Mouse (Mus musculus) heart, postnatal 10 days (tissue): ENCODE results near the gene Pdzd8. TPM values are rescaled to one million over a fixed set of nuclear protein-coding genes. Genes with fewer than 3 reads are reported as not detected.

Experiments used
- DNase-seq, 2 experiments: peaks; one replicate each; pipeline ENCODE4 v3.0.0; 2021
- intact Hi-C: fragments of 180-260 bp; cut with DNase I; formaldehyde crosslinking; loops from one replicate; pipeline ENCODE4 v1.15.1; 2025
- total RNA-seq, 2 experiments: library from RNA; stranded (reverse); gene quantifications; 2 replicates each; pipeline ENCODE4 v1.2.3; 2021

Pdzd8 gene
- total RNA-seq, 2 experiments from 2014 or later: 30.4 to 31.3 TPM

GRCm38 (mm10) chr19:59356388-59356787 is 10.8 kb upstream of the Pdzd8 start:
- no peak for DNase-seq
- intact Hi-C loops: no loop called here

GRCm38 (mm10) chr19:59354906-59355305 is 9.3 kb upstream of the Pdzd8 start:
- no peak for DNase-seq
- intact Hi-C loops: no loop called here

- peak in 1 of 2 experiments; percentile 12 for DNase-seq
- intact Hi-C loops: no loop called here
Observed at GRCm38 (mm10) chr19:59352760-59353159, 7.2 kb upstream of the Pdzd8 start.

GRCm38 (mm10) chr19:59351151-59351889 is 5.7 kb upstream of the Pdzd8 start:
- no peak for DNase-seq

GRCm38 (mm10) chr19:59350273-59350903 is 4.8 kb upstream of the Pdzd8 start:
- no peak for DNase-seq
- intact Hi-C loops: no loop called here

More at GRCm38 (mm10) chr19:59351151-59351889, 5.7 kb upstream of the Pdzd8 start:
- intact Hi-C loops: no loop called here

- intact Hi-C loops: no loop called here
- no peak for DNase-seq
Observed at GRCm38 (mm10) chr19:59349329-59349960, 3.9 kb upstream of the Pdzd8 start.

- intact Hi-C loops: no loop called here
- DNase-seq: no peak
Observed at GRCm38 (mm10) chr19:59346325-59346724, 745 bp upstream of the Pdzd8 start.

- DNase-seq: peak; percentile 62 to 68
- intact Hi-C loops: no loop called here
Observed at GRCm38 (mm10) chr19:59345081-59345657, 411 bp downstream of the Pdzd8 start.

- DNase-seq: peak; percentile 41 to 45
- intact Hi-C loops: no loop called here
Observed at GRCm38 (mm10) chr19:59344304-59344711, 1.3 kb downstream of the Pdzd8 start.

GRCm38 (mm10) chr19:59342964-59343363 is 2.6 kb downstream of the Pdzd8 start:
- intact Hi-C loops: no loop called here
- no peak for DNase-seq

- intact Hi-C loops: no loop called here
- DNase-seq: no peak
Observed at GRCm38 (mm10) chr19:59339908-59340307, 5.7 kb downstream of the Pdzd8 start.

- no peak for DNase-seq
- intact Hi-C loops: no loop called here
Observed at GRCm38 (mm10) chr19:59337872-59338681, 7.5 kb downstream of the Pdzd8 start.

- no peak for DNase-seq
Observed at GRCm38 (mm10) chr19:59336655-59337054, 8.9 kb downstream of the Pdzd8 start.

GRCm38 (mm10) chr19:59330816-59331225 is 14.8 kb downstream of the Pdzd8 start:
- intact Hi-C loops: no loop called here
- no peak for DNase-seq

More at GRCm38 (mm10) chr19:59336655-59337054, 8.9 kb downstream of the Pdzd8 start:
- intact Hi-C loops: no loop called here

GRCm38 (mm10) chr19:59321990-59322389 is 23.6 kb downstream of the Pdzd8 start, which contains the start of gene Rps12-ps3:
Rps12-ps3 (plus strand) TSS chr19:59322290.
- no peak for DNase-seq
- intact Hi-C loops: no loop called here

- intact Hi-C loops: loop anchor here (1.0 kb wide), 1 partner anchor 77 kb away; no protein-coding TSS in a partner anchor
- peak; percentile 21 to 53 for DNase-seq
Observed at GRCm38 (mm10) chr19:59316571-59316970, 29.0 kb downstream of the Pdzd8 start.

- no peak for DNase-seq
- intact Hi-C loops: no loop called here
Observed at GRCm38 (mm10) chr19:59315308-59315707, 30.3 kb downstream of the Pdzd8 start.

GRCm38 (mm10) chr19:59292183-59292839 is 53.3 kb downstream of the Pdzd8 start:
- intact Hi-C loops: no loop called here

GRCm38 (mm10) chr19:59289811-59290210 is 55.8 kb downstream of the Pdzd8 start:
- DNase-seq: no peak
- intact Hi-C loops: no loop called here

More at GRCm38 (mm10) chr19:59292183-59292839, 53.3 kb downstream of the Pdzd8 start:
- DNase-seq: peak; percentile 6 to 13

- intact Hi-C loops: no loop called here
- DNase-seq: no peak
Observed at GRCm38 (mm10) chr19:59289042-59289441, 56.5 kb downstream of the Pdzd8 start.
